Mouse (Mus musculus): ENCODE measurements around the gene Ppp1r37. TPM values are rescaled to one million over a fixed set of nuclear protein-coding genes. Genes with fewer than 3 reads are reported as not detected.
A peak's percentile ranks its signal among the peaks of the same experiment; 100 is the strongest.

The Ppp1r37 gene
- total RNA-seq, 2 experiments from 2014 or later: 78.7 to 79.3 TPM

- DNase-seq (ENCODE audit: extremely low spot score in 1 of 2, low spot score in 2 of 2): peak; percentile 93 to 95
- intact Hi-C loops (cut with DNase I): no loop called here
Observed at GRCm38 (mm10) chr7:19508150-19508923, 54.5 kb downstream of the Ppp1r37 start, which contains the start of the genes Bloc1s3 and Trappc6a. Bloc1s3 (minus strand) TSS chr7:19508367. Trappc6a (plus strand) TSS chr7:19508395.

GRCm38 (mm10) chr7:19507612-19507981 lies 55.3 kb downstream of the Ppp1r37 start:
- intact Hi-C loops (cut with DNase I): no loop called here

GRCm38 (mm10) chr7:19506969-19507611 lies 55.8 kb downstream of the Ppp1r37 start:
- DNase-seq (ENCODE audit: extremely low spot score in 1 of 2, low spot score in 2 of 2): peak; percentile 56 to 83
- intact Hi-C loops (cut with DNase I): no loop called here

More at GRCm38 (mm10) chr7:19507612-19507981, 55.3 kb downstream of the Ppp1r37 start:
- DNase-seq (ENCODE audit: extremely low spot score in 1 of 2, low spot score in 2 of 2): no peak

- DNase-seq (ENCODE audit: extremely low spot score in 1 of 2, low spot score in 2 of 2): no peak
- intact Hi-C loops (cut with DNase I): no loop called here
Observed at GRCm38 (mm10) chr7:19506326-19506725, 56.5 kb downstream of the Ppp1r37 start.

GRCm38 (mm10) chr7:19503481-19504068 lies 59.3 kb downstream of the Ppp1r37 start:
- intact Hi-C loops (cut with DNase I): no loop called here
- no peak for DNase-seq (ENCODE audit: extremely low spot score in 1 of 2, low spot score in 2 of 2)

- no peak for DNase-seq (ENCODE audit: extremely low spot score in 1 of 2, low spot score in 2 of 2)
- intact Hi-C loops (cut with DNase I): no loop called here
Observed at GRCm38 (mm10) chr7:19501658-19502057, 61.2 kb downstream of the Ppp1r37 start.

GRCm38 (mm10) chr7:19500420-19501363 lies 62.2 kb downstream of the Ppp1r37 start:
- DNase-seq (ENCODE audit: extremely low spot score in 1 of 2, low spot score in 2 of 2): no peak
- intact Hi-C loops (cut with DNase I): no loop called here

- intact Hi-C loops (cut with DNase I): no loop called here
- DNase-seq (ENCODE audit: extremely low spot score in 1 of 2, low spot score in 2 of 2): no peak
Observed at GRCm38 (mm10) chr7:19498326-19498725, 64.5 kb downstream of the Ppp1r37 start.

- intact Hi-C loops (cut with DNase I): no loop called here
- DNase-seq (ENCODE audit: extremely low spot score in 1 of 2, low spot score in 2 of 2): no peak
Observed at GRCm38 (mm10) chr7:19496214-19496555, 66.7 kb downstream of the Ppp1r37 start.

GRCm38 (mm10) chr7:19495521-19496213 lies 67.2 kb downstream of the Ppp1r37 start:
- intact Hi-C loops (cut with DNase I): no loop called here
- DNase-seq (ENCODE audit: extremely low spot score in 1 of 2, low spot score in 2 of 2): no peak

- intact Hi-C loops (cut with DNase I): no loop called here
- DNase-seq (ENCODE audit: extremely low spot score in 1 of 2, low spot score in 2 of 2): no peak
Observed at GRCm38 (mm10) chr7:19494751-19495474, 68.0 kb downstream of the Ppp1r37 start.

GRCm38 (mm10) chr7:19491731-19492130 lies 71.1 kb downstream of the Ppp1r37 start:
- intact Hi-C loops (cut with DNase I): no loop called here
- peak in 1 of 2 experiments; percentile 69 for DNase-seq (ENCODE audit: extremely low spot score in 1 of 2, low spot score in 2 of 2)

GRCm38 (mm10) chr7:19489525-19489924 lies 73.4 kb downstream of the Ppp1r37 start:
- intact Hi-C loops (cut with DNase I): no loop called here
- no peak for DNase-seq (ENCODE audit: extremely low spot score in 1 of 2, low spot score in 2 of 2)

GRCm38 (mm10) chr7:19486549-19486948 lies 76.3 kb downstream of the Ppp1r37 start:
- intact Hi-C loops (cut with DNase I): no loop called here
- no peak for DNase-seq (ENCODE audit: extremely low spot score in 1 of 2, low spot score in 2 of 2)

GRCm38 (mm10) chr7:19485488-19485887 lies 77.4 kb downstream of the Ppp1r37 start:
- DNase-seq (ENCODE audit: extremely low spot score in 1 of 2, low spot score in 2 of 2): no peak
- intact Hi-C loops (cut with DNase I): no loop called here

- intact Hi-C loops (cut with DNase I): no loop called here
- DNase-seq (ENCODE audit: extremely low spot score in 1 of 2, low spot score in 2 of 2): no peak
Observed at GRCm38 (mm10) chr7:19483281-19483680, 79.6 kb downstream of the Ppp1r37 start.

Measured in left cerebral cortex, postnatal 10 days (tissue).